In genomic region chr1:121400243-121400642, GRCm38 (mm10) we compare ENCODE assay signal across 9 mouse cellular contexts. TPM values are rescaled to one million over a fixed set of nuclear protein-coding genes. Genes with fewer than 3 reads are reported as not detected.
DNase-seq lines count a peak whose midpoint lies in the region; ATAC-seq and TF ChIP-seq lines count a peak whose summit lies in the region.
"Had no signal": no experiment of that assay in that cellular context is flagged by ENCODE, and none has a peak within 500 bp of the region (broad histone marks: within the 10 kb centered on the region; RNA-seq: fewer than 3 reads in every experiment).

No protein-coding gene starts in this region.

- peaks cover 7% of the 10 kb centered on the region for H3K4me1 ChIP-seq in midbrain, embryonic 15.5 days

- no peak overlapping the region for H3ac ChIP-seq in C2C12 (ENCODE audit: control insufficient read depth, insufficient read length, low read depth)

- intact Hi-C loops in heart, postnatal 14 days (cut with DNase I), result loop anchor here (1.0 to 10.0 kb wide), 3 partner anchors 152 to 813 kb away; no protein-coding TSS in a partner anchor

- WGBS in midbrain, embryonic 15.5 days, result 26% methylated on average over 4 of the region's 4 CpGs

- H3K36me3 ChIP-seq in C2C12 (ENCODE audit: control insufficient read depth, insufficient read depth), result no peaks in the 10 kb centered on the region
- no peaks in the 10 kb centered on the region for H3K36me3 ChIP-seq in midbrain, embryonic 15.5 days (replicated peaks)
- H3K36me3 ChIP-seq: embryonic facial prominence, embryonic 13.5 days had no signal

- H3K9ac ChIP-seq in midbrain, embryonic 15.5 days, result no peak overlapping the region
- H3K9ac ChIP-seq: embryonic facial prominence, embryonic 13.5 days had no signal

- H3K9me3 ChIP-seq in midbrain, embryonic 15.5 days, result no peaks in the 10 kb centered on the region
- H3K9me3 ChIP-seq: embryonic facial prominence, embryonic 13.5 days had no signal

- no peak overlapping the region for H3K4me2 ChIP-seq in midbrain, embryonic 15.5 days

- H3K4me3 ChIP-seq in C2C12 (ENCODE audit: insufficient read depth, poor library complexity, severe bottlenecking), result no peak overlapping the region
- H3K4me3 ChIP-seq in midbrain, embryonic 15.5 days, result no peak overlapping the region
- H3K4me3 ChIP-seq: embryonic facial prominence, embryonic 13.5 days had no signal

- peak; percentile 81 for ATAC-seq in midbrain, embryonic 15.5 days (replicated peaks)
- no peak for ATAC-seq in activated CD4-positive, CD25-positive, alpha-beta regulatory T cell, adult 4 months

- peak; percentile 30 for DNase-seq in kidney, adult 9 months
- DNase-seq in kidney, adult 18-20 months, result no peak
- peak; percentile 78 for DNase-seq in MN1 (ENCODE audit: low spot score)
- peak; percentile 13 to 31 for DNase-seq in heart, postnatal 14 days
- DNase-seq in spleen, postnatal 36 days (ENCODE audit: low spot score in 2 of 2), result no peak

- H3K27ac ChIP-seq in midbrain, embryonic 15.5 days, result no peak overlapping the region
- H3K27ac ChIP-seq: embryonic facial prominence, embryonic 13.5 days had no signal

- no peaks in the 10 kb centered on the region for H3K27me3 ChIP-seq in C2C12 (ENCODE audit: control insufficient read depth, insufficient read depth, insufficient read length)
- no peaks in the 10 kb centered on the region for H3K27me3 ChIP-seq in midbrain, embryonic 15.5 days (replicated peaks)
- H3K27me3 ChIP-seq: embryonic facial prominence, embryonic 13.5 days had no signal

- no peaks in the 10 kb centered on the region for H3K79me2 ChIP-seq in C2C12 (ENCODE audit: control insufficient read depth, insufficient read depth)

- H3K79me3 ChIP-seq in C2C12 (ENCODE audit: low read depth), result no peaks in the 10 kb centered on the region

- peak; percentile 57 for TF ChIP-seq CTCF in C2C12 (IDR thresholded peaks at IDR 0.05; ENCODE audit: control insufficient read depth, insufficient read depth, insufficient read length)

TF ChIP-seq in C2C12, 6 proteins besides CTCF, POLR2A, EP300 and RAD21:
- TF ChIP-seq USF1 (IDR thresholded peaks at IDR 0.05; ENCODE audit: low read depth), result no peak

RNA-seq across cellular contexts. Expression of gene Ccdc93, which starts 30.6 kb away (rescaled TPM):
- polyA plus RNA-seq in C2C12 (2012; fragmentation: generic; extraction: Trizol), result 8.4 TPM
- total RNA-seq in heart, postnatal 14 days (2021), result 10 to 100 TPM; 14.3 to 15.9 TPM
- polyA plus RNA-seq in midbrain, embryonic 15.5 days (2015; fragmentation: Nextera tagmentation; extraction: Ambion mirVana), result 11.5 and 14.8 TPM in 2 replicates
- 10 to 100 TPM; 15.2 to 17.5 TPM for polyA plus RNA-seq in activated CD4-positive, CD25-positive, alpha-beta regulatory T cell, adult 4 months (2017; shearing (Covaris generic))

Comparison
In these comparisons a context has a peak if more than half of its experiments do, and no peak if none do; other contexts are left out.
1. DNase-seq: peak in kidney, adult 9 months (single experiment), MN1 (single experiment) and heart, postnatal 14 days (2 of 2); none in kidney, adult 18-20 months (single experiment) and spleen, postnatal 36 days (0 of 2).